In the genomic region with DNA sequence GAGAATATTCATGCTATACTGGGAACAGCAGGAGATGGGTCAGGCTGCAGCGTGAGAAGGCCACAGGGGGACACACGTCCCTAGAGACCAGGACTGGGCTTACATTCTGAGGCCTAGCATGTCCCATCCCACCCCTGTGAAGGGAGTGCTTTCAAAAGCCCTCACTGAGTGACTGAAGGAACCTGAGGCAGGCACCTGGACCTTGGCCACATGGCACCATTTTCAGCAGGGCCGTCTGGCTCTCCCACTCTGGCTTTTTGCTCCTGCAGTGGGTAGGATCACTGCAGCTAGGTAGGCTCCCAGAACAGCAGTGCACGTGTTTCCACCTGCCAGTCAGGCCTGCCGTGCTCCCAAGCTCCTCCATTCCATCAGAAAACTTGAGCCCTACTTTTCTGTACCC, we compare ENCODE assay signal across 8 mouse cellular contexts. TPM values are rescaled to one million over a fixed set of nuclear protein-coding genes. Genes with fewer than 3 reads are reported as not detected.
DNase-seq lines count a peak whose midpoint lies in the region; ATAC-seq and TF ChIP-seq lines count a peak whose summit lies in the region.

No protein-coding gene starts in this region.

- H3K36me3 ChIP-seq in kidney, embryonic 16.5 days (ENCODE audit: insufficient read depth, low read length), result no peaks in the 10 kb centered on the region
- H3K36me3 ChIP-seq in intestine, embryonic 16.5 days (ENCODE audit: control insufficient read depth, insufficient read depth, low read length), result no peaks in the 10 kb centered on the region

- peak; percentile 81 to 83 for DNase-seq in cerebellum, postnatal 10 days
- no peak for DNase-seq in kidney, postnatal 10 days
- DNase-seq in retina, embryonic 14.5 days (ENCODE audit: low spot score), result no peak
- no peak for DNase-seq in thymus, postnatal 10 days (ENCODE audit: low spot score in 2 of 2)

- TF ChIP-seq CTCF in cortical plate, adult 2 months (IDR thresholded peaks at IDR 0.05; ENCODE audit: extremely low read depth, insufficient read depth, low read length), result no peak

- no peak overlapping the region for H3K4me3 ChIP-seq in kidney, embryonic 16.5 days (ENCODE audit: low read length)
- H3K4me3 ChIP-seq in cortical plate, adult 2 months (ENCODE audit: insufficient read depth, low read length), result no peak overlapping the region
- no peak overlapping the region for H3K4me3 ChIP-seq in intestine, embryonic 16.5 days (ENCODE audit: low read length)

- H3K4me2 ChIP-seq in kidney, embryonic 16.5 days (replicated peaks; ENCODE audit: low read depth, low read length), result no peak overlapping the region
- H3K4me2 ChIP-seq in intestine, embryonic 16.5 days (ENCODE audit: low read depth, low read length), result no peak overlapping the region

- H3K9ac ChIP-seq in kidney, embryonic 16.5 days (replicated peaks; ENCODE audit: low read length), result no peak overlapping the region
- H3K9ac ChIP-seq in intestine, embryonic 16.5 days (ENCODE audit: low read depth, low read length), result no peak overlapping the region

- H3K9me3 ChIP-seq in kidney, embryonic 16.5 days (ENCODE audit: low read length), result no peaks in the 10 kb centered on the region
- no peaks in the 10 kb centered on the region for H3K9me3 ChIP-seq in intestine, embryonic 16.5 days (ENCODE audit: control insufficient read depth, low read length)

- ATAC-seq in cerebellum, adult (ENCODE audit: insufficient number of reproducible peaks, low FRiP score, low TSS enrichment), result no peak
- no peak for ATAC-seq in kidney, embryonic 16.5 days (ENCODE audit: low FRiP score, low TSS enrichment)
- ATAC-seq in intestine, embryonic 16.5 days, result no peak

- WGBS in kidney, embryonic 16.5 days, result 78% methylated on average over 5 of the region's 5 CpGs
- 62% methylated on average over 5 of the region's 5 CpGs for WGBS in intestine, embryonic 16.5 days

- TF ChIP-seq POLR2A in cortical plate, adult 2 months (IDR thresholded peaks at IDR 0.05; ENCODE audit: extremely low read depth, insufficient read depth, low read length), result no peak

- H3K27me3 ChIP-seq in kidney, embryonic 16.5 days (ENCODE audit: insufficient read depth, low read length), result no peaks in the 10 kb centered on the region
- no peaks in the 10 kb centered on the region for H3K27me3 ChIP-seq in intestine, embryonic 16.5 days (replicated peaks; ENCODE audit: control insufficient read depth, insufficient read depth, low read length)

- peaks cover 64% of the 10 kb centered on the region for H3K4me1 ChIP-seq in kidney, embryonic 16.5 days (ENCODE audit: insufficient read depth, low read length)
- H3K4me1 ChIP-seq in cortical plate, adult 2 months (ENCODE audit: control insufficient read depth, insufficient read depth, low read length), result peaks cover 12% of the 10 kb centered on the region
- H3K4me1 ChIP-seq in intestine, embryonic 16.5 days (ENCODE audit: control insufficient read depth, insufficient read depth, low read length), result peaks cover 43% of the 10 kb centered on the region

- H3K27ac ChIP-seq in kidney, embryonic 16.5 days (ENCODE audit: low read length), result peak overlapping the region; percentile 64
- H3K27ac ChIP-seq in cortical plate, adult 2 months (ENCODE audit: insufficient read depth, low read length), result 0 out of 2 replicates have a peak overlapping the region, but pooled peaks have one; percentile 13
- peak overlapping the region; percentile 21 for H3K27ac ChIP-seq in intestine, embryonic 16.5 days (ENCODE audit: low read length)

RNA-seq across cellular contexts. Expression of a gene that starts 21.2 kb away (rescaled TPM):
- polyA plus RNA-seq in kidney, embryonic 16.5 days (2015; fragmentation: Nextera tagmentation; extraction: Ambion mirVana), result 2.5 and 3.3 TPM in 2 replicates
- polyA plus RNA-seq in cortical plate, adult 2 months (2012; rRNA removed), result 45.2 and 52.9 TPM in 2 replicates
- polyA plus RNA-seq in intestine, embryonic 16.5 days (2015; fragmentation: Nextera tagmentation; extraction: Ambion mirVana), result 5.9 and 7.5 TPM in 2 replicates

RNA-seq across cellular contexts. Expression of a gene that starts 27.4 kb away (rescaled TPM):
- 175 and 177 TPM in 2 replicates for polyA plus RNA-seq in kidney, embryonic 16.5 days (2015; fragmentation: Nextera tagmentation; extraction: Ambion mirVana)
- polyA plus RNA-seq in cortical plate, adult 2 months (2012; rRNA removed), result 48.1 and 56.2 TPM in 2 replicates
- 119 and 141 TPM in 2 replicates for polyA plus RNA-seq in intestine, embryonic 16.5 days (2015; fragmentation: Nextera tagmentation; extraction: Ambion mirVana)

RNA-seq across cellular contexts. Expression of a gene that starts 33.2 kb away (rescaled TPM):
- 1.6 and 2.2 TPM in 2 replicates for polyA plus RNA-seq in kidney, embryonic 16.5 days (2015; fragmentation: Nextera tagmentation; extraction: Ambion mirVana)
- polyA plus RNA-seq in cortical plate, adult 2 months (2012; rRNA removed), result 0.25 and 0.27 TPM in 2 replicates
- 19.2 and 21.2 TPM in 2 replicates for polyA plus RNA-seq in intestine, embryonic 16.5 days (2015; fragmentation: Nextera tagmentation; extraction: Ambion mirVana)

RNA-seq across cellular contexts. Expression of a gene that starts 57.0 kb away (rescaled TPM):
- 109 and 124 TPM in 2 replicates for polyA plus RNA-seq in kidney, embryonic 16.5 days (2015; fragmentation: Nextera tagmentation; extraction: Ambion mirVana)
- polyA plus RNA-seq in cortical plate, adult 2 months (2012; rRNA removed), result 0.78 and 1.6 TPM in 2 replicates
- polyA plus RNA-seq in intestine, embryonic 16.5 days (2015; fragmentation: Nextera tagmentation; extraction: Ambion mirVana), result 27.3 and 28.9 TPM in 2 replicates

Comparison
In these comparisons a context has a peak if more than half of its experiments do, and no peak if none do; other contexts are left out.
1. DNase-seq: peak in cerebellum, postnatal 10 days (2 of 2); none in kidney, postnatal 10 days (single experiment), retina, embryonic 14.5 days (single experiment) and thymus, postnatal 10 days (0 of 2).
2. H3K27ac ChIP-seq: peak in every context shown above with its lines; median percentile 64 in kidney, embryonic 16.5 days; 21 in intestine, embryonic 16.5 days; 13 in cortical plate, adult 2 months.